Mouse (Mus musculus) embryonic facial prominence, embryonic 15.5 days (tissue): ENCODE results near the gene Tox2. TPM values are rescaled to one million over a fixed set of nuclear protein-coding genes. Genes with fewer than 3 reads are reported as not detected.

ENCODE experiments used
- polyA plus RNA-seq: library from polyadenylated mRNA; unstranded; fragments of >200 nt; fragmentation: Nextera tagmentation; extraction: Ambion mirVana; gene quantifications from 2 replicates; pipeline ENCODE4 v1.2.1, GENCODE M21; 2015

The Tox2 gene
- polyA plus RNA-seq, 1 experiment from 2014 or later: 3.7 TPM

Other genes with a start within 250 kb of the Tox2 start
- 0.09 TPM in 1 of 2 replicates, not detected in the other for gene Sgk2, start 215.8 kb upstream of the Tox2 start, polyA plus RNA-seq
- 45.3 and 51.7 TPM in 2 replicates for gene Ift52, start 185.8 kb upstream of the Tox2 start, polyA plus RNA-seq
- gene Mybl2, start 148.4 kb upstream of the Tox2 start, polyA plus RNA-seq: 23.3 and 24.8 TPM in 2 replicates
- 0.48 TPM in 1 of 2 replicates, not detected in the other for gene Gtsf1l, start 115.3 kb upstream of the Tox2 start, polyA plus RNA-seq
- gene Jph2, start 194.9 kb downstream of the Tox2 start, polyA plus RNA-seq: 3.7 and 5.0 TPM in 2 replicates
- 86.8 and 91.4 TPM in 2 replicates for gene Oser1, start 221.6 kb downstream of the Tox2 start, polyA plus RNA-seq
- 3.2 and 3.9 TPM in 2 replicates for gene Gdap1l1, start 235.4 kb downstream of the Tox2 start, polyA plus RNA-seq